Mouse (Mus musculus): ENCODE measurements around the gene Rab34.

Rab34 gene

GRCm38 (mm10) chr11:78213086-78213817, 25.0 kb downstream of the Rab34 start:
- DNase-seq (ENCODE audit: low read depth, low spot score): no peak

- no peak for DNase-seq (ENCODE audit: low read depth, low spot score)
These were observed 27.6 kb downstream of the Rab34 start for GRCm38 (mm10) chr11:78215709-78216317.

DNA sequence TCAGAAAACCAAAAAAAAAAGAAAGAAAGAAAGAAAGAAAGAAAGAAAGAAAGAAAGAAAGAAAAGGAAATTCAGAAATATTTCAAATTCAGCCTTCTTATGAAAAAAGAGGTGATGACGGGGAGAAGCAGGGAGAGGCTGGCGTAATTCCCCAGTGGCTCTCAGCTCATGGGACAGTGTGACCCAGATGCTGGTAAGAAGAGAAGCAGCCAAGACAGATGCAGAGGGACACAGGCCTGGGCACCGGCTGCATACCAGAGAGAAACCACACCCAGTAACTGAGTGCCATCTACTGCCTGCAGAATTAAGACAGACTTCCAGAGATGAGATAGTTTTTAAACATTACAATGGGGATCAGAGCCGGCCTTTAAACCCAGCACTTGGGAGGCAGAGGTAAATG, 35.4 kb downstream of the Rab34 start:
- peak; percentile 37 for DNase-seq (ENCODE audit: low read depth, low spot score)

DNA sequence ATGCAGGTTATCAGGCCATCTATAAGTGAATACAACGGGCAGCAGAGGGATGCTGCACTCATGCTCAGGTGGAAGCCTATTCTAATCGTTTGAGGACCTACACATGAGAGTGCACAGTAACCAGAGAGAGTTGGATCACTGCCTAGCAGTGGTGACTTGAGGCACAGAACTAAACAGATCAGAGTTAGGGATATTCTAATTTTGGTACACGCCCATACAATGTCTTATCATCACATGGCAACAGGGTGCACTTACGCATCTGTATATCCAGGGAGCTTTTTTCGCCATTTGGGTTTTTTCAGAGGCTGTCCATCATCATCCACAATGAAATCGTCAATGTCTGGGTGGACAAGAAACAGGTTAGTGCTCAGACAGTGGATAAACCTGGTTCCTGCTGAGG, 43.3 kb downstream of the Rab34 start:
- DNase-seq (ENCODE audit: low read depth, low spot score): no peak

DNA sequence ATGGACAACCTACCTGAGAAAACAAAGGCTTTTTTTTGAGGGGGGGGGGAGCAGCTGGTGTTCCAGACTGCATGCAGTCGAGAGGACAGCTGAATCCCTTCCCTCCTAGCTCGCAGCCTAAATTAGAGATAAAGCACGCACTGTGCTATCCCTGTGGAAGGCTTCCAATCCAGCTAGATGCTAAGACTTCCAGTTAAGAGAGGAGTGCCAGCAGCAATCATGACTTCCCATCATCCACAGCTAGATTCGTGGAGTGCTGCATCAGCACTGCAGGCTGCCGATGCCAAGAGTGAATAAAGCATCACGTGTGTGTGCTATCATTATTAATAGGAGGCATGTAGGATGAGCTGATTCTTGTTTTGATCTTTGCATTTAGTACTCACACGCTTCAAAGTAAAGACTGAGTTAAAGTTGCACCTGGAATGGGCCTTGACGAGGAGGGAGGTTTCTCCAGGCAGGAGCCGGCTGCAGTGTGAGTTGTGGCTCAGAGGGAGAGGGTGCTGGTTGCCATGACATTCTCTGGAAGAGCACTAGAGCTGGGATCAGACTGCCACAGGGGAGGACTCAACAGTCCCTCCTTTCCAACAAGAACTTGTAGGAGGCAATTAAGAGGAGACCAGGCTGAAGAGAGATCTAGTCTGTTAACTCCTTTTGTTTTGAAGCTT, 52.1 kb downstream of the Rab34 start:
- DNase-seq (ENCODE audit: low read depth, low spot score): peak; percentile 42

Measured in skeletal muscle tissue, adult 2 months (tissue).